Mouse (Mus musculus) cerebellum, adult 18-20 months (tissue): ENCODE measurements around the gene Gm1123.

Source experiments
- DNase-seq, 2 experiments: peaks; one replicate each; pipeline ENCODE4 v3.0.0; 2021

Gene Gm1123

DNA sequence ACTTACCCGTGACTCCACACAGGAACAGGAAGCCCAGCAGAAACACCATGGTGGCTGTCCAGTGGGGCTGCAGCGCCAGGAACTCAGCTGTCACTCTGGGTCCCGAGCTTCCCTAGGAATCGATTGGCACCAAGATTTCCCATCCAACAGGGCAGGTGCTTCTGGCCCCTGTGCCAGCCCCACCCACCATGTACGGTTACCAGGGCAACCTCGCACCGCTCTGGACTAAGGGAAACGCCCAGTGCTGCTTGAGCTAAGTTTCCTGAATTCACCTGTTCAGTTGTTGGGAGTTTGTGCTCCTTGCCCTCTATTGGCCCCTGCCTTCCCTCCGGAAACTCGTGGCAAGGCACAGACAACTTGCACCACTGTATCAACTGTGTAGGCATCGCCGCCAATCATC is at the start of gene Gm1123:
TSS of gene Gm1123 (minus strand) at position 141 of the 400 bp plus-strand sequence.
- DNase-seq: no peak

GRCm38 (mm10) chr9:99081718-99082117 is 46.2 kb upstream of the Gm1123 start:
- no peak for DNase-seq

DNA sequence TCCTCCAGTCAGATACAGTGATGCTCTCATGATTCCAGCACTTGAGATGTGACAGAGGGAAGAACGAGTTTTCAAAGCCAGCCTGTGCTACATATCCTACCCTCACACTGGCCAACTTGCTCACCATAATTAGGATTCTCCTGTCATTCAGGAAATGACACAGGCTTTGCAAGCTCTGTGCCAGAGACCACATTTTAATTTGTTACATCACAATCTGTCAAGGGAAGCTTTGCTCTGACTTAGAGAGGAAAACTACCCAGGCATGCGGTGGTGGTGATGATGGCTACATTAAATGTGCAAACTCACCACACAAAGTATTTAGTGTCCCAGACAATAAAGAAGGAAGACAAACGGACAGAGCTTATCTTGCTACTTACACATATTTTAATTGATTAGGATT is 45.8 kb upstream of the Gm1123 start:
- no peak for DNase-seq

DNA sequence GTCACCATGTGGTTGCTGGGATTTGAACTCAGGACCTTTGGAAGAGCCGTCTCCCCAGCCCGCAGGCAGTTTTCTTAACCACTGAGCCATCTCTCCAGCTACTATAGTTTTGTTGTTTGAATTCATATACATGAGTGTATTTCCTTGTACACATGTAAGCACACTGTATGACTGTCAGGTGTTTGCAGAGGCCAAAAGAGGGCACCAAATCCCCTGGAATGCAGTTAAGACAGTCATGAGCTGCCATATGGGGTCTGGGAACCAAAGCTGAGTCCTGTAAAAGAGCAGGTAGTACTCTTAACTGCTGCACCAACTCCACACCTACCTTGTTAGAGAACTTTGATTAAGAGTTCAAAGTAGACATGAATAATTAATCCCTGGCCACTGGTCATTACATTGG is 45.1 kb upstream of the Gm1123 start:
- no peak for DNase-seq

DNA sequence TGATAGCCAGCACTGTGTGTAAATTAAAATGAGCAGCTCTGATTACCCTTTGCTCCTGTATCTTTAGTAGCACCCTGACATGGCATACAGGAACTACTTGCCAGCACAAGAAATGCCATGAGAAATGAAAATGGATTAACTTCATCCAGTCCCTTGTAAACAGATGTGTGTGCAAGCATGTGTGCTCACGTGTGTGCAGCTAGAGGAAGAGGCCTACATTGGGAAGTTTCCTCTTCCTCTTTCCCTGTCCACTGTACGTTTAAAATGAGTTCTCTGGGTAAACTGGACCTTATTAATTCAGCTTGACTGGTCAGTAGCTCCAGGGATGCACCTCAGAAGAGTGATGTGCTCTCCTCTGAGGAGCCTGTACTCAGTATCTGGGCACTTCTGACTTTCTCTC is 38.9 kb upstream of the Gm1123 start:
- DNase-seq: no peak

DNA sequence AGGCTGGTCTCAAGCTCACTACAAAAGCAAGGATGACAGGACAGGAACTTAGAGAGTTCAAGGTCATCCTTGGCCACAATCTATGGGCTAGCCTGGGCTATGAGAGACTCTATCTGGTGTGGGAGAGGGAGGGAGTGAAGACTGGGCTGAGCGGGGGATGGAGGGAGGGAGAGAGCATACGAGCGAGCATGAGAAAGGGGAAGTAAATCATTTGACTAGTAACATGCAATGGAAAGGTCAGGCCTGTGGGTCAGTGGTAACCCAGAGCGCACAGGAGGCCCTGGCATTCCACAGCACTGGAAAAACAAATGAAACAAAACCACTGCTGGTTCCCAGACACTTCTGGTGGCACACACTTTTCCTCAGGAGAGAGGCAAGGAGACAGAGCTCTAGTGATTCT is 37.0 kb upstream of the Gm1123 start:
- DNase-seq: no peak

DNA sequence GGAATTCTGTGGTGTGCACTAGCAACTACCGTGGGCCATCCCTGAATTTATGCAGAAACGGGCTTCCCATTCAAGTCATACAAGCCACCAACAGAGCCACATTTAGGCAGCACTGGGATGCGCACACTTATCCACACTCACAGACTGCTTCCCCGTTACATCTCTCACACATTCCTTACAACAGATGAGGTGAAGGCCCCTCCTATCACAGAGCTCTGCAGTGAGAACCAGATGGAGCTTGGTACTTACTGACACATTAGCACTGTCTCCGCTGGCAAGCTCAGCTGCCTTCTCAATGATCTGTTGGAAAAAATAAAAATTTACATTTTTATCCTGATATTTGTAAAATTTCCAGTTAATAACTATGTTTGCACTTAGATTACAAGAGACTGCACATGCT is 29.8 kb upstream of the Gm1123 start:
- DNase-seq: no peak

DNA sequence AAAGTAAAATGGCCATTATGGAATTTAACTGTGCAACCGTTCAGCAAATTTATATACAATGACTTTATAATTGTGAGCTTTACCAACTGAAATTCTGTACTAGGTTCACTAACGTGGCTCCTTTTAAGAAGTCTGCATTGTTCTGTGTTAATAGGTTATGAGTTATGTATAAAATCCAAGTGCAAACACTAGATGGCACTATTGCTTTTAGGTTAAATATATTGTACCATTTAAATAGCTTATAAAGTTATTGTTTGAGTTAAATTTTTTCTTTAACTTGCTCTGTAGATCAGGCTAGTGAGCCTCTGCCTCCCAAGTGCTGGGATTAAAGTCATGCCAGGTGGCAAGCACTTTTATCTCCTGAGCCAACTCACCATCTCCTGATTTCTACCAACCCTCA is 28.7 kb upstream of the Gm1123 start:
- no peak for DNase-seq

DNA sequence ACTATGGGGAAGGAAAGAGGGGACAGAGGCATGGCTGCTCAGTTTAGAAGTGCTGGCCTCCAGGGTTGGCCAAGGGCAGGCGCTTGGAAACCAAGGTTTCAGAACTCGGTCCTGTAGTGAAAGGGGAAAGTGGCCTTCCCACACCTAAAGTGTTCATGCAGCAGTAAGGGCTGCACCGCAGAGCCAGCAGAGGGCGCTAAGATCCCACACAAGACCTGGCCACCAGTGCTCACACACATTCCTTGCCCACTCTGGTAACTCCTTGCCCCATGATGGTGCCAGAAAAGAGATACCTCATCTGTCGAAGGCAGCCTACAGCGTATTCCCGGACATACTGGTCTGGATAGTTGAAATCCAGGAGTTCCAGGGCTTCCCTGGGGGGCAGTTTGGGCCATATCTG is 27.0 kb upstream of the Gm1123 start:
- peak; percentile 74 to 76 for DNase-seq

- peak; percentile 40 to 46 for DNase-seq
These were observed 22.2 kb upstream of the Gm1123 start for GRCm38 (mm10) chr9:99057751-99058150.

DNA sequence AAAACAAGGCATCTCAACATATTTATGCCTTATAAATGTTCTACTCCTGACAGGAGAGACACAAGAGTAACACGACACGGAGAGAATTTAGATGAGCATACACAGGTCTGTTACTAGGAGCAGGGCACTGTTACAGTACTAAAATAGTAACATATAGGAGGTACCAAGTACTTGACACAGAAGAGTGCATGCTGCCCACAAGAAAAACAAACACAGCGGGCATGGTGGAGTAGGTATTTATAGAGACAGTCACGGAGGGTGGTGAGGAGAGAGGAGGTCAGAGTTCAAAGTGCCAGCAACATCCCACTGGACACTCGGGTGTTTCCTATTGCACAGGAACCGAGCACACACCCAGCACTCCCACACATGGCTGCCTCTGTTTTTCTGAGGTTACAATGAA is 14.2 kb upstream of the Gm1123 start:
- DNase-seq: no peak

DNA sequence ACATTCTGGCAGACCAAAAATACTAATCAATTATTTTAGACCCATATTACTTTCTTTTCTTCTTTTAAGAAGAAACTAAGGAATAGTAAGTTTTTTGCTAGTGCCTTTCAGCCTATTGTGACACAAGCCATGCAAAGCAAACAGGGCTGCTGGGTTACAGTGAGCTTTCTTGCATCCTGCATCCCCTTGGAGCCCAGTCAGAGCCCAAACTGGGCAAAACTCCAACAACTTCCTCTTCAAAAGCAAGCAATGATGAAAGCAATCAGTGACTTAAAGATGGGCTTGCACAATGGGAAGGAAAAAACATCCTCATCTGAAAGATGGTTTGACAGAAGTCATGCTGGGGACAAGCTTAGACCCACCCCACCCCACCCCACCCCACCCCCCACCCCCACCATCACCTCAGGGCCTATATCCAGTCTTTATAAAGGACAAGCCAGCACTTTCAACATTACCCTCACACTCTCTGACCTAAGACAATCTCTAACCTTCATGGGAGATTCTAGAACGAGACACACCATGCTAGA is 13.3 kb upstream of the Gm1123 start:
- no peak for DNase-seq

- peak; percentile 61 to 76 for DNase-seq
These were observed 9.2 kb upstream of the Gm1123 start for GRCm38 (mm10) chr9:99044761-99045160.

DNA sequence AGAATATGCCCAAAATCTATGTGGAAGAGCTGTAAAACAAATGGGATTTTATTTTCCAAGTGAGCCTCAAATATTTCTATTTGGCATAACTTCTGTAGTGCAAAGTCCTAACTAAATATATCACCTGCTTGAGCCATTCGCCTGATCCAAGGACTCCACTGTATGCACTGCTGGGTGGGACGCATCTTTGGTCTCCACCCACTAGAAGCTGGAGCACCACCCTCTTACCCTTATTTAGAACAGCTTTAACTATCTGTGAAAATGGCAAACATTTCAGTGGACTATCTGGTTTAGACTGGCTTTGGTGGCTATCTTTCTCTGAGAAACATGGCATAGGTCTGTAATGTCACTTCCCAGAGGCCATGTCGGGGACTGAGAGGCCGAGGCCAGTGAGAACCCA is 7.1 kb upstream of the Gm1123 start:
- DNase-seq: no peak

GRCm38 (mm10) chr9:99041994-99042393 is 6.5 kb upstream of the Gm1123 start:
- DNase-seq: no peak

DNA sequence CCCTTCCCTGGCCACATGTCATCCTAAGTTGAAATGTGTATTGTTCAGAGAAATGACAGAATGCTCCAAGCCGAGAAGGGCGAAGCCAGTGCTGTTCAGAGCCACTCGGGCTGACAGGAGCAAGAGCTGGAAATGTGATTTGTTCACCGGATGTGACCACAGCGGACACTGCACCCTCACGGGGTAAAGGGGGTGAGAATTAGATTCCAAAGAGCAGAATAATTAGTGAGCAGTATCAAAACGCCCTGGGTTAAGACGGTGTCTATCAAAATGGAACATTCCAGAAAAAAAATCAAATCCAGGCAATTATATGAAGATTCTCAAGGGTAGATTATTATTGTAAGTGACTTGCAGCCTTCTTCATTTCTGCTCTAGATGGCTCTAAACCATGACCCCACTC is 1.4 kb downstream of the Gm1123 start:
- DNase-seq: no peak

DNA sequence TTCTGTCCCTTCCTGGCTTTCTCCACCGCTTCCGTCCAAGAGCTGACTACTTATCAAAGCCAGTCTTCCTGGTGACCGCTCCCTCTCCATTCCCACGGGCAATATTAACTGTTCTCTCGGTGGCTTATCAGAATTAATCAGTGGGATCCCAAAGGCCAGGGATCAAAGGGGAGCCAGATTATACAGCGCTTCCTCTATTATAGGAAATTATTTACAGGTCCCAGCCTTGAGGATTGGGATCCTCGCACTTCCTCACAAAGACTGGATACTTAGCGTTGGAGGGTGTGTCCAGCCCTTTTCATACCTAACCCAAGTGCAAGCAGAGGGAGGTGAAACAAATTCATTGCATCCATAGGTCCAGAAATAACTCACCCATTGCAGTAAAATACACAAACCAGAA is 3.5 kb downstream of the Gm1123 start:
- DNase-seq: no peak

- no peak for DNase-seq
These were observed 13.8 kb downstream of the Gm1123 start for GRCm38 (mm10) chr9:99021751-99022150.

- DNase-seq: no peak
These were observed 14.3 kb downstream of the Gm1123 start for GRCm38 (mm10) chr9:99021166-99021565.

- DNase-seq: no peak
These were observed 17.8 kb downstream of the Gm1123 start for GRCm38 (mm10) chr9:99017679-99018078.

DNA sequence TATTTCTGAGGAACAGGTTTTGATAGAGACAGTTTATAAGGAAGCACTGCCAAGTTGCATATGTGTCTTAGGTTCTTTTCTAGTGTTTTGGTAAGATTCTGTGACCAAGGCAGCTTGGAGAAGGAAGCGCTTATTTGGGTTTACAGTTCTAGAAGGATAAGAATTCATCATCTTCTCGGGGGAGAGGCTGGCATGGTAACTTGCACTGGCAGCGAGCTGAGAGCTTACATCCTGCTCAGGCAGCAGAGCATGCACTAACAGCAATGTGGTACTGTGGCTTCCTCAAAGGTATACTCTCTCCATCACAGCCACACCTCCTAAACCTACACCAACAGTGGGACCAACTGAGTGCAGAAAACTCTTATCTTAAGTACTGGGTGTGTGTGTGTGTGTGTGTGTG is 18.8 kb downstream of the Gm1123 start:
- DNase-seq: no peak

DNA sequence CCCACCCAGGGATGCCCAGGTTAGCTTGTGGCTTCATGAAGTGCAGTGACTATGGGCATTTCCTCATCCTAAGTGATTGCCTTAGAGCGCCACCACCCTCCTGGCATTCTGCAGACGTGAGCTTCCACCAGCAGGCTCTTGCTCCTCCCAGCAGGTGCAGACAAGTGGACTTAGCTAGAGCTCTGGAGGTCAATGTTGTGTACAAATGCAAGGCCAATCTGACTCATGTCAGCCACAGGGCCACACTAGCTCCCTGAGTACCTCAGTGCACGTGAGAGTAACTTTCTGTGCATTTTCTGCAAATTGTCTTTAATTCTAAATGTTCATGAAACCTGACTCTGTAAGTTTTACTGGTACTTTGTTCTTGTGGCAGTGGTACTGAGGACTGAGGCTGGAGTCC is 19.2 kb downstream of the Gm1123 start:
- no peak for DNase-seq

DNA sequence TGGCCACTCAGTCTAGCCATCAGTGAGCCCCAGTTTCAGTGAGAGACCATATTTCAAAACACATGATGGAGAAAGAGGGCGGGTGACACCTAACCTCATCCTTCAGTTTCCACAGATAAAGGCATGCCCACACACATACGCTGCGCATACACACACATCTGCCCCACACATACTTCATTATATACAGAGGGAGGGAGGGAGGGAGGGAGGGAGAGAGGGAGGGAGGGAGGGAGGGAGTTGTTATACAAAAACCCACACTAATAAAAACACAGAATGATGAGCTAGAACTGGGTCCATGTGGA is 25.7 kb downstream of the Gm1123 start:
- no peak for DNase-seq

- no peak for DNase-seq
These were observed 26.2 kb downstream of the Gm1123 start for GRCm38 (mm10) chr9:99009069-99009897.

GRCm38 (mm10) chr9:99001326-99001725 is 34.2 kb downstream of the Gm1123 start:
- DNase-seq: no peak
